Mouse (Mus musculus): Measurements from ENCODE around the gene Tctex1d4. TPM values are rescaled to one million over a fixed set of nuclear protein-coding genes. Genes with fewer than 3 reads are reported as not detected.

Gene Tctex1d4
- polyA plus RNA-seq, 1 experiment from 2014 or later, result 0.60 TPM

Other genes starting within 250 kb of the Tctex1d4 start
- gene Zswim5, start 249.4 kb upstream of the Tctex1d4 start, polyA plus RNA-seq (2014; fragmentation: Nextera tagmentation; extraction: Ambion mirVana), result 9.8 and 10.4 TPM in 2 replicates
- 97.3 and 110 TPM in 2 replicates for gene Urod, start 132.4 kb upstream of the Tctex1d4 start, polyA plus RNA-seq (2014; fragmentation: Nextera tagmentation; extraction: Ambion mirVana)
- gene Hectd3, start 131.5 kb upstream of the Tctex1d4 start, polyA plus RNA-seq (2014; fragmentation: Nextera tagmentation; extraction: Ambion mirVana), result 7.8 and 12.6 TPM in 2 replicates
- 51.9 and 53.0 TPM in 2 replicates for gene Eif2b3, start 107.4 kb upstream of the Tctex1d4 start, polyA plus RNA-seq (2014; fragmentation: Nextera tagmentation; extraction: Ambion mirVana)
- 1.4 and 1.9 TPM in 2 replicates for gene Ptch2, start 30.7 kb upstream of the Tctex1d4 start, polyA plus RNA-seq (2014; fragmentation: Nextera tagmentation; extraction: Ambion mirVana)
- 3.6 and 3.8 TPM in 2 replicates for gene Btbd19, start 1.1 kb upstream of the Tctex1d4 start, polyA plus RNA-seq (2014; fragmentation: Nextera tagmentation; extraction: Ambion mirVana)
- 31.3 and 37.1 TPM in 2 replicates for gene Plk3, start 7.2 kb downstream of the Tctex1d4 start, polyA plus RNA-seq (2014; fragmentation: Nextera tagmentation; extraction: Ambion mirVana)
- gene Rps8, start 29.4 kb downstream of the Tctex1d4 start, polyA plus RNA-seq (2014; fragmentation: Nextera tagmentation; extraction: Ambion mirVana), result 779 and 892 TPM in 2 replicates
- 77.5 and 86.2 TPM in 2 replicates for gene Kif2c, start 55.8 kb downstream of the Tctex1d4 start, polyA plus RNA-seq (2014; fragmentation: Nextera tagmentation; extraction: Ambion mirVana)
- 11.4 and 13.1 TPM in 2 replicates for gene Tmem53, start 125.2 kb downstream of the Tctex1d4 start, polyA plus RNA-seq (2014; fragmentation: Nextera tagmentation; extraction: Ambion mirVana)
- 0.53 TPM in 1 of 2 replicates, not detected in the other for gene Armh1, start 125.3 kb downstream of the Tctex1d4 start, polyA plus RNA-seq (2014; fragmentation: Nextera tagmentation; extraction: Ambion mirVana)